Mouse (Mus musculus): ENCODE results near the gene Asic2. TPM values are rescaled to one million over a fixed set of nuclear protein-coding genes. Genes with fewer than 3 reads are reported as not detected.

The Asic2 gene
- polyA plus RNA-seq, 1 experiment from 2014 or later = 0.77 TPM

DNA sequence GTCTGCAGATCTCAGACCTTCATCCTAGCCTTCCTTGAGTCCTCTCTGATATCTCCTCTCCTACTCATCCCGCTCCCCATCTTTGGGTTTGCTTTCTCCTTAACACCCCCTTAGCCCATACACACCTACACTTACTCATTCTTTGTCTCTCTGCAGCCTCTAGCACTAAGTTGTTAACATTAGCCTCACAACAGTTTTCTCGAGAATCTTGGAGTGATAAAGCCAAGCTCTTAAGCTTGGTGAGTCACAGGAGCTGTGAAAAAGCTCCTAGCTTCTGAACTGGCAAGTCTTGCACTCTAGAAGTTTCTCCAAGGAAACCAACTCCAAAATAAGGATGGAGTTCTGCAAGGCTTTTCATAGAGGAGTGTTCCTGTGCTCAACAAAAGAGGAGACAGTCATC lies 803.4 kb downstream of the Asic2 start:
- Histone ChIP-seq H3K36me3 (no peaks in the 10 kb centered on the region), H3K9me3 (no peaks in the 10 kb centered on the region), H3K27ac (no peak overlapping the region), H3K4me3 (no peak overlapping the region), H3K27me3 (ENCODE audit: insufficient read depth, poor library complexity, severe bottlenecking) (no peaks in the 10 kb centered on the region), H3K4me1 (no peaks in the 10 kb centered on the region)
- 68% methylated on average over 2 of the region's 2 CpGs for WGBS
- DNase-seq (ENCODE audit: low spot score) = no peak

DNA sequence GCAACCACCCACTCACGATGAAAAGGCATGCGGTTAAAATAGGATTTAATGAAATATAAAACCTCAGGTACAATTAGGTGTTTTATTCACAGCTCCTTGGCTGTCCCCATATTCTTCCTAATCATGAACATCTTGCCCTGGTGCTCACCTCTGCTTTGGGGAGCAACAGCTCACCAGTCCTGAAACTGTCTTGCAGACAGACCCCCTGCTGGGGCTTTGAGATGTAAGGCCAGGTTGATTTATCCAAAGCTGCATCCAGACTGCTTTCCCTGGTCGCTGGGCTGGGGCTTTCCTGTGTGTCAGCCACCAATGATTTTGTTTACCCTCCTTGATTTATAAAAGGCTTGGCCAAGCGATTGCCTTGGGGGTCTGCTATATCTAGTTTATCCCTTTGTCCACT lies 805.2 kb downstream of the Asic2 start:
- H3K36me3 ChIP-seq = no peaks in the 10 kb centered on the region
- 62% methylated on average over 4 of the region's 4 CpGs for WGBS
- no peak overlapping the region for H3K27ac ChIP-seq
- DNase-seq (ENCODE audit: low spot score) = no peak
- H3K27me3 ChIP-seq (ENCODE audit: insufficient read depth, poor library complexity, severe bottlenecking) = 0 out of 2 replicates have a peak, but pooled peaks cover 4% of the 10 kb centered on the region
- no peaks in the 10 kb centered on the region for H3K9me3 ChIP-seq
- no peak overlapping the region for H3K4me3 ChIP-seq
- H3K4me1 ChIP-seq = no peaks in the 10 kb centered on the region

- peaks cover 78% of the 10 kb centered on the region for H3K27me3 ChIP-seq (ENCODE audit: insufficient read depth, poor library complexity, severe bottlenecking)
- H3K36me3 ChIP-seq = no peaks in the 10 kb centered on the region
- H3K27ac ChIP-seq = no peak overlapping the region
- no peaks in the 10 kb centered on the region for H3K9me3 ChIP-seq
- DNase-seq (ENCODE audit: low spot score) = no peak
- H3K4me3 ChIP-seq = peak overlapping the region; percentile 70
- 21% methylated on average over 13 of the region's 13 CpGs for WGBS
- H3K4me1 ChIP-seq = peaks cover 26% of the 10 kb centered on the region
Observed at GRCm38 (mm10) chr11:81153841-81154240, 814.4 kb downstream of the Asic2 start.

DNA sequence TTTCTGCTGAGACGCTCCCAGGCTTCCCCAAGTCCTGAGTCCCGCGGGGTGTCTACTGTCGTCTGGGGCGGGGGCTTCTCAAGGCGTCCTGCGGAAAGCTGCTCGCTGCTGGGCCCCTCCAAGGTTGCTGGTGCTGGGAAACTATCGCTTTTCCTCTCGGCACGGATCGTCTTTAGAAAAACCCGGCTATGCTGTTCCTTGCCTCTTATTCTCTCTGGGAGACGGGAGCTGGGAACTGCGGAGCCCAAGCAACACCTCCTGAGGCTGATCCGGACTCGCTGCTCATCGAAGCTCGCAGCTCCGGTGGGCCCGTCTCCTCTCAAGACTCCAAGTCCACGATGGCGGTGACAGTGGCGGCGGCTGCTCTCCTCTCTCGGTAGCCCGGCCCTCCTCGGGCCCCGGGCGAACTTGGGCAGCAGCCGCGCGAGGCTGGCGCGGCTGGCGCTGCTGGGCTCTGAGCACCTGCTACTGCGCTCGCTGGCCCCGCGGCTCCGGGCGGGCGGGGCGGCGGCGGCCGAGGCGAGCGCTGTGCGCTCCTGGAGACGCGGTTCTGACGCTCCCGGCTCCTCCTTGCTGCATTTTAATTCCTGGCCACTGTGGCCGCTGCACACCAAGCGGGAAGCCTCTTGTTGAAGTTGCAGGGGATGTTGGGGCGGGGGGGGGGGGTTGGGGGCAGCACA lies 815.0 kb downstream of the Asic2 start:
- Histone ChIP-seq H3K36me3 (no peaks in the 10 kb centered on the region), H3K27ac (no peak overlapping the region), H3K27me3 (ENCODE audit: insufficient read depth, poor library complexity, severe bottlenecking) (peaks cover 82% of the 10 kb centered on the region), H3K4me1 (peaks cover 26% of the 10 kb centered on the region), H3K9me3 (no peaks in the 10 kb centered on the region), H3K4me3 (peak overlapping the region; percentile 70)
- peak; percentile 76 for DNase-seq (ENCODE audit: low spot score)
- WGBS = under 1% methylated on average over 57 of the region's 57 CpGs

- under 1% methylated on average over 55 of the region's 55 CpGs for WGBS
- no peak for DNase-seq (ENCODE audit: low spot score)
- peaks cover 82% of the 10 kb centered on the region for H3K27me3 ChIP-seq (ENCODE audit: insufficient read depth, poor library complexity, severe bottlenecking)
- peak overlapping the region; percentile 56 for H3K27ac ChIP-seq
- peak overlapping the region; percentile 70 for H3K4me3 ChIP-seq
- no peaks in the 10 kb centered on the region for H3K36me3 ChIP-seq
- H3K4me1 ChIP-seq = peaks cover 26% of the 10 kb centered on the region
- no peaks in the 10 kb centered on the region for H3K9me3 ChIP-seq
Observed at GRCm38 (mm10) chr11:81152460-81153160, 815.6 kb downstream of the Asic2 start.

DNA sequence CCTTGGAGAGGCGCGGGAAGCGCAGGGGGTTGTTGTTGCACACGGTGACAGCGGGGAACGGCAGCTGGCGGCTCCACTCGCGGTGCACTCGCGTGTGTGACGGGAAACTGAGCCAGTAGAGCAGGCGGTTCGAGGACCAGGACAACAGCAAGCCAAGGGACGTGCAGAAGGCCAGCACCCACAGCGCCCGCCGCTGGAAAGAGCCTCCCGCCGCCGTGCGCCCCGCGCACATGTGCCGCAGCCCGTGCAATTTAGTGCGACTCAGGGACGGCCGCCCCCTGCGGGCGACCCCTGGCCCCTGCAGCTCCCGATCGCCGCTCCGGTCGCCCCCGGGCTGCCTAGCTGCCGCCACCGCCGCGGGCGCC lies 816.3 kb downstream of the Asic2 start:
- Histone ChIP-seq H3K27ac (peak overlapping the region; percentile 56), H3K27me3 (ENCODE audit: insufficient read depth, poor library complexity, severe bottlenecking) (peaks cover 82% of the 10 kb centered on the region)
- under 1% methylated on average over 42 of the region's 42 CpGs for WGBS

GRCm38 (mm10) chr11:81151286-81152020 lies 816.8 kb downstream of the Asic2 start:
- peaks cover 81% of the 10 kb centered on the region for H3K27me3 ChIP-seq (ENCODE audit: insufficient read depth, poor library complexity, severe bottlenecking)

More for the DNA sequence above, 816.3 kb downstream of the Asic2 start:
- Histone ChIP-seq H3K4me3 (peak overlapping the region; percentile 70), H3K9me3 (no peaks in the 10 kb centered on the region), H3K36me3 (no peaks in the 10 kb centered on the region), H3K4me1 (peaks cover 26% of the 10 kb centered on the region)
- DNase-seq (ENCODE audit: low spot score) = peak; percentile 74

GRCm38 (mm10) chr11:81150621-81151020 lies 817.6 kb downstream of the Asic2 start:
- Histone ChIP-seq H3K9me3 (no peaks in the 10 kb centered on the region), H3K36me3 (no peaks in the 10 kb centered on the region), H3K27ac (no peak overlapping the region), H3K4me1 (peaks cover 26% of the 10 kb centered on the region), H3K4me3 (no peak overlapping the region), H3K27me3 (ENCODE audit: insufficient read depth, poor library complexity, severe bottlenecking) (peaks cover 73% of the 10 kb centered on the region)
- no peak for DNase-seq (ENCODE audit: low spot score)
- WGBS = 70% methylated on average over 8 of the region's 8 CpGs

More at GRCm38 (mm10) chr11:81151286-81152020, 816.8 kb downstream of the Asic2 start:
- Histone ChIP-seq H3K4me3 (peak overlapping the region; percentile 70), H3K4me1 (peaks cover 26% of the 10 kb centered on the region), H3K27ac (peak overlapping the region; percentile 56), H3K36me3 (no peaks in the 10 kb centered on the region), H3K9me3 (no peaks in the 10 kb centered on the region)
- DNase-seq (ENCODE audit: low spot score) = no peak
- 5% methylated on average over 36 of the region's 36 CpGs for WGBS

DNA sequence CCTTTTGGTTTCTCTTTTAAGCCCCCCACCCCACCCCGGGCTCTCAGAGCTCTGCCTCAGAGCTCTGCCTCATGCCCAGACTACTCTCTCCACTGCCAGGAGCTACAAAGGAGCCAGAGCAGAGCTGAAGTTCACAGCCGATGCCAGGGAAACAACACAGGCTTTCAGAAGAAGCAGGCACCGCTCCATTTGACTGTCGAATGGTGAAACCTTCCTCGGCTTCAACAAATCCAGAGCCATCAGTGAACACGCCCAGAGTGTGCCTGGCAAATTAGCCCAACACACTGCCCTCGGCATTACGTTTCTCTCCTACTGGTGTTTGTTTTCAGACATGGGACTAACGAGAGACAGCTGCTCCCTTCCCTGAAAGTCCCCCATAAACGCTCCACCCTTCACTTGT lies 819.8 kb downstream of the Asic2 start:
- DNase-seq (ENCODE audit: low spot score) = no peak
- H3K9me3 ChIP-seq = no peaks in the 10 kb centered on the region
- H3K27me3 ChIP-seq (ENCODE audit: insufficient read depth, poor library complexity, severe bottlenecking) = peaks cover 51% of the 10 kb centered on the region
- peaks cover 22% of the 10 kb centered on the region for H3K4me1 ChIP-seq
- H3K4me3 ChIP-seq = no peak overlapping the region
- WGBS = 72% methylated on average over 10 of the region's 10 CpGs
- no peak overlapping the region for H3K27ac ChIP-seq
- no peaks in the 10 kb centered on the region for H3K36me3 ChIP-seq

GRCm38 (mm10) chr11:81146574-81147157 lies 821.6 kb downstream of the Asic2 start:
- H3K27me3 ChIP-seq (ENCODE audit: insufficient read depth, poor library complexity, severe bottlenecking) = peaks cover 34% of the 10 kb centered on the region
- no peaks in the 10 kb centered on the region for H3K9me3 ChIP-seq
- no peak for DNase-seq (ENCODE audit: low spot score)
- H3K4me3 ChIP-seq = no peak overlapping the region
- H3K36me3 ChIP-seq = no peaks in the 10 kb centered on the region
- H3K27ac ChIP-seq = no peak overlapping the region
- peaks cover 4% of the 10 kb centered on the region for H3K4me1 ChIP-seq
- WGBS = 79% methylated on average over 9 of the region's 9 CpGs

DNA sequence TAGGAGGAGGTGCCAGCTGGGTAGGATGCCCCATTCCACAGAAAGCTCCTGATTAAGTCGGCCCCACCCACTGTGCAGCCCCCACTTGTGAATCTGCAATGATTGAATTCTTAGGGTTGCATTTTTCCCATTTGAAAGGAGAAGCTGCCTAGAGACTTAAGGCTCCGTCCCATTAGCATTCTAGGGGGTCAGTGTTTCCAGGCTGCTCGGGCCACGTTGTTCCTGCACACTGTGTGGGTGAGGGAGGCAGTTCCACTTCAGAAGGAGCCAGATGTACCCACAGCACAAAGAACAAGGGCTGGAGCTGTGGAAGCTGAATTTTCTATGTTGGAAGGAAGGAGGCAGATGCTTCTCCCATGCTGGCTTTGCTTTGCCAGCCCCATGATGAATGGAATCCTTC lies 833.1 kb downstream of the Asic2 start:
- H3K27me3 ChIP-seq (ENCODE audit: insufficient read depth, poor library complexity, severe bottlenecking) = no peaks in the 10 kb centered on the region
- H3K4me3 ChIP-seq = no peak overlapping the region
- no peaks in the 10 kb centered on the region for H3K9me3 ChIP-seq
- no peak for DNase-seq (ENCODE audit: low spot score)
- no peaks in the 10 kb centered on the region for H3K4me1 ChIP-seq
- WGBS = 62% methylated on average over 4 of the region's 4 CpGs
- H3K27ac ChIP-seq = no peak overlapping the region
- no peaks in the 10 kb centered on the region for H3K36me3 ChIP-seq

- H3K27ac ChIP-seq = no peak overlapping the region
- H3K36me3 ChIP-seq = no peaks in the 10 kb centered on the region
- H3K27me3 ChIP-seq (ENCODE audit: insufficient read depth, poor library complexity, severe bottlenecking) = no peaks in the 10 kb centered on the region; the same call in 1 of the 2 replicates
- no peak for DNase-seq (ENCODE audit: low spot score)
- H3K4me1 ChIP-seq = no peaks in the 10 kb centered on the region
- WGBS = 17% methylated on average over 5 of the region's 5 CpGs
- H3K4me3 ChIP-seq = no peak overlapping the region
- no peaks in the 10 kb centered on the region for H3K9me3 ChIP-seq
Observed at GRCm38 (mm10) chr11:81133950-81134349, 834.3 kb downstream of the Asic2 start.

DNA sequence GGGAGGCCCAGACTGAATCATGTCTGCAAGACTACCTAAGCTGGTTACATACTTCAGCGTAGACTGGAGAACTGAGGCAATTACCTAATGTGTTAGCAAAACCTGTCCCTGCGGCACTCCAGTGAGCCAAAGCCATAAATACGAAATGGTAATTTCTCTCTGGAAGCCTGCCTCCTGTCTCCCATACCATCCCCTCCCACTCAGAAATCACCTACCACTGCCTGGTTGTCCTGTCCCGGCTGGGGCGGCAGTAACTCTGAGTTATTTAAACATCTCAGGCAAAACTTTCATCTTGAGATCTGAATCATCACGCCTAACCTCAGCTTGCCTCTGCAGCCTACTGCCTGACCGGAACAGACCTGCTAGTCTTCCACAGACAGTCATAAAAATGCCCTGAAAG lies 835.6 kb downstream of the Asic2 start:
- H3K9me3 ChIP-seq = no peaks in the 10 kb centered on the region
- DNase-seq (ENCODE audit: low spot score) = no peak
- H3K27ac ChIP-seq = no peak overlapping the region
- H3K4me3 ChIP-seq = no peak overlapping the region
- no peaks in the 10 kb centered on the region for H3K36me3 ChIP-seq
- H3K4me1 ChIP-seq = no peaks in the 10 kb centered on the region
- H3K27me3 ChIP-seq (ENCODE audit: insufficient read depth, poor library complexity, severe bottlenecking) = no peaks in the 10 kb centered on the region; the same call in 1 of the 2 replicates
- 83% methylated on average over 7 of the region's 7 CpGs for WGBS
